Mouse (Mus musculus): ENCODE data around the gene Tbx2. TPM values are rescaled to one million over a fixed set of nuclear protein-coding genes. Genes with fewer than 3 reads are reported as not detected.

Tbx2 gene
- polyA plus RNA-seq, 1 experiment: 1.5 TPM

DNA sequence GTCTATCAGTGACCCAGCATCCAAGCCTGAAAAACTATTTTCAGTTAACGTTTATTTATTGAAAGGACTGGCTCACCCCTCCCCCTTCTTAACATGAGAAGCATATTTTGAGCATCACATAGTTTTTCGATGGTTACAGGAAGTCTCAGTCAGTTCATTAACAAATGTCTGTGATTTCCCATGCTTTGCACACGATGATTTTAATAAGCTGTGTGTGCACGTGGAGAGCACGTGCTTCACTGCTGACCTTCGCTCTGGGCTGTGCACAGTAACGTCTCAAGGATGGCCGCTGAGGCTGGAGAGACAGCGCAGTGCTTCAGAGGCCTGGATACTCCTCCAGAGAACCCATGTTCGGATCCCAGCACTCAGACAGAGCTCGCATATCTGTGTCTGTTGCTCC lies 25.0 kb upstream of the Tbx2 start:
- TF ChIP-seq MYOD1 (IDR thresholded peaks at IDR 0.05; ENCODE audit: control insufficient read depth, insufficient read length, low read depth) (no peak), CTCF (IDR thresholded peaks at IDR 0.05; ENCODE audit: control insufficient read depth, insufficient read depth, insufficient read length) (no peak), CEBPB (IDR thresholded peaks at IDR 0.05; ENCODE audit: low read depth) (no peak), MAX (IDR thresholded peaks at IDR 0.05) (no peak), MYOG (IDR thresholded peaks at IDR 0.05; ENCODE audit: control insufficient read depth, extremely low read depth, insufficient read length) (no peak), USF1 (IDR thresholded peaks at IDR 0.05; ENCODE audit: low read depth) (no peak), FOSL1 (IDR thresholded peaks at IDR 0.05; ENCODE audit: insufficient read depth, low read length, poor library complexity, severe bottlenecking) (no peak)
- H3K27me3 ChIP-seq (ENCODE audit: control insufficient read depth, insufficient read depth, insufficient read length): no peaks in the 10 kb centered on the region

GRCm38 (mm10) chr11:85811229-85811628 lies 21.1 kb upstream of the Tbx2 start:
- no peak for TF ChIP-seq MAX (IDR thresholded peaks at IDR 0.05)
- no peak for TF ChIP-seq FOSL1 (IDR thresholded peaks at IDR 0.05; ENCODE audit: insufficient read depth, low read length, poor library complexity, severe bottlenecking)
- no peak for TF ChIP-seq CTCF (IDR thresholded peaks at IDR 0.05; ENCODE audit: control insufficient read depth, insufficient read depth, insufficient read length)
- no peak for TF ChIP-seq MYOG (IDR thresholded peaks at IDR 0.05; ENCODE audit: control insufficient read depth, extremely low read depth, insufficient read length)
- TF ChIP-seq CEBPB (IDR thresholded peaks at IDR 0.05; ENCODE audit: low read depth): no peak
- no peak for TF ChIP-seq USF1 (IDR thresholded peaks at IDR 0.05; ENCODE audit: low read depth)
- TF ChIP-seq MYOD1 (IDR thresholded peaks at IDR 0.05; ENCODE audit: control insufficient read depth, insufficient read length, low read depth): no peak
- Histone ChIP-seq H3K79me3 (ENCODE audit: low read depth) (no peaks in the 10 kb centered on the region), H3K4me3 (ENCODE audit: insufficient read depth, poor library complexity, severe bottlenecking) (no peak overlapping the region), H3K79me2 (ENCODE audit: control insufficient read depth, insufficient read depth) (no peaks in the 10 kb centered on the region), H3K36me3 (ENCODE audit: control insufficient read depth, insufficient read depth) (no peaks in the 10 kb centered on the region), H3ac (ENCODE audit: control insufficient read depth, insufficient read length, low read depth) (no peak overlapping the region), H3K27me3 (ENCODE audit: control insufficient read depth, insufficient read depth, insufficient read length) (no peaks in the 10 kb centered on the region)

More for the DNA sequence above, 25.0 kb upstream of the Tbx2 start:
- Histone ChIP-seq H3K4me3 (ENCODE audit: insufficient read depth, poor library complexity, severe bottlenecking) (no peak overlapping the region), H3K79me3 (ENCODE audit: low read depth) (no peaks in the 10 kb centered on the region), H3K79me2 (ENCODE audit: control insufficient read depth, insufficient read depth) (no peaks in the 10 kb centered on the region), H3ac (ENCODE audit: control insufficient read depth, insufficient read length, low read depth) (no peak overlapping the region), H3K36me3 (ENCODE audit: control insufficient read depth, insufficient read depth) (no peaks in the 10 kb centered on the region)

DNA sequence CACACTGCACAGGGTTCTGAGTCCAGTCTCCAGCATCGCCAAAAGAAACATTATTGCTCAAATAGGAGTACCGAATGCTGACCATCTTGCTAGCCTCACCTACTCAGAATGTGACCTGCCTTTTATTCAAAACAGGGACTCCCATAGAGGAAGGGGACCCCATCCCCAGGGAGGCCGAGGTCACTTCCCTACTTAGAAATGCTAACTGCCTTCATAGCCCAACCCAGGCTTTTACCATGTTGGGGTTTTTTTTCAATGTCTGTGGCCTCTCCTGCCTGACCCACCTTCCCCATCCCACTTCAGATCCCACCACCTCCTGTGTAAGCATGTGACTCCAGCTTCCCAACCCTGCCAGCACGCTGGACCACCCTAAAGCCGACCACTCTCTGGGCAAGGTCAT lies 20.7 kb upstream of the Tbx2 start:
- Histone ChIP-seq H3K27me3 (ENCODE audit: control insufficient read depth, insufficient read depth, insufficient read length) (no peaks in the 10 kb centered on the region), H3K79me2 (ENCODE audit: control insufficient read depth, insufficient read depth) (no peaks in the 10 kb centered on the region), H3K79me3 (ENCODE audit: low read depth) (no peaks in the 10 kb centered on the region), H3ac (ENCODE audit: control insufficient read depth, insufficient read length, low read depth) (no peak overlapping the region), H3K4me3 (ENCODE audit: insufficient read depth, poor library complexity, severe bottlenecking) (no peak overlapping the region), H3K36me3 (ENCODE audit: control insufficient read depth, insufficient read depth) (no peaks in the 10 kb centered on the region)
- TF ChIP-seq CTCF (IDR thresholded peaks at IDR 0.05; ENCODE audit: control insufficient read depth, insufficient read depth, insufficient read length) (no peak), MYOD1 (IDR thresholded peaks at IDR 0.05; ENCODE audit: control insufficient read depth, insufficient read length, low read depth) (no peak), MYOG (IDR thresholded peaks at IDR 0.05; ENCODE audit: control insufficient read depth, extremely low read depth, insufficient read length) (no peak), USF1 (IDR thresholded peaks at IDR 0.05; ENCODE audit: low read depth) (no peak), FOSL1 (IDR thresholded peaks at IDR 0.05; ENCODE audit: insufficient read depth, low read length, poor library complexity, severe bottlenecking) (no peak), CEBPB (IDR thresholded peaks at IDR 0.05; ENCODE audit: low read depth) (no peak), MAX (IDR thresholded peaks at IDR 0.05) (no peak)

DNA sequence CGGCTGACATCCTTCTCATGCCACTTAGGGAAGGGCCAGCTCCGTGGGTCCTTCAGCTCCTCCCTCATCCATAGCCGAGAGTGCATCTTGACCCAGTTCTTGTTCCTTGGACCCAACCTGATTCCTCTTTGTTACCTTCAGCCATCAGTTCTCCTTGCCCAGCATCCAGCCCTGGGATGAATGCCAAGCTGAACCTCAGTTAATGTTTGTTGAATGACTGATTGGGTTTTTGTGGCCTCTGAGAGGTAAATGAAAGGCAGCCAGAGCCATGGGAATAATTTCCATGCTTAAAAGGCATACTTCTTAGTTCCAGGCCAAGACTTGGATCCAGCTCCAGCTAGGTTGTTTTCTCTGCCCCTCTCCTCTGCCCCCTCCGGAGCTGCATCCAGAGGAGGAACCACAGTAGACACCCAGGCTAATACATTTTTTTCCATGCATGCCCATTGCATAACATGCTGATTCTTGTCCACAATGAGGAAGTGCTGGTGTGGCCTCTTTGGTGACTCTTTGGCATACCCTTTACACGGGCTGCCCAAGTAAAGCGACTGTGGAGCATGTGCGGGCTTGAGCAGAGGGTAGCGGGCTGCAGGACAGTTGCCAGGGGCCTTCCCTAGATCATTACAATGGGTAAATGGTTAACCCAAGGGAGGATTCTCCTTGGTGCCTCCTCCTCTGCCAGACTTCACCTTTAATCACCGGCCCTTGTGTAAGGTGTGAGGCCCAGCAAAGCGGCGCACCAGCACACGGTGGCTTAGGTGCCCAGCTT lies 20.0 kb upstream of the Tbx2 start:
- Histone ChIP-seq H3K27me3 (ENCODE audit: control insufficient read depth, insufficient read depth, insufficient read length) (no peaks in the 10 kb centered on the region), H3K79me2 (ENCODE audit: control insufficient read depth, insufficient read depth) (no peaks in the 10 kb centered on the region), H3K79me3 (ENCODE audit: low read depth) (no peaks in the 10 kb centered on the region), H3ac (ENCODE audit: control insufficient read depth, insufficient read length, low read depth) (no peak overlapping the region), H3K36me3 (ENCODE audit: control insufficient read depth, insufficient read depth) (no peaks in the 10 kb centered on the region), H3K4me3 (ENCODE audit: insufficient read depth, poor library complexity, severe bottlenecking) (no peak overlapping the region)
- TF ChIP-seq MYOG (IDR thresholded peaks at IDR 0.05; ENCODE audit: control insufficient read depth, extremely low read depth, insufficient read length) (no peak), MYOD1 (IDR thresholded peaks at IDR 0.05; ENCODE audit: control insufficient read depth, insufficient read length, low read depth) (no peak), USF1 (IDR thresholded peaks at IDR 0.05; ENCODE audit: low read depth) (no peak), CTCF (IDR thresholded peaks at IDR 0.05; ENCODE audit: control insufficient read depth, insufficient read depth, insufficient read length) (no peak), CEBPB (IDR thresholded peaks at IDR 0.05; ENCODE audit: low read depth) (no peak), FOSL1 (IDR thresholded peaks at IDR 0.05; ENCODE audit: insufficient read depth, low read length, poor library complexity, severe bottlenecking) (no peak), MAX (IDR thresholded peaks at IDR 0.05) (no peak)

- no peak for TF ChIP-seq CTCF (IDR thresholded peaks at IDR 0.05; ENCODE audit: control insufficient read depth, insufficient read depth, insufficient read length)
- TF ChIP-seq MAX (IDR thresholded peaks at IDR 0.05): no peak
- no peak for TF ChIP-seq USF1 (IDR thresholded peaks at IDR 0.05; ENCODE audit: low read depth)
- TF ChIP-seq MYOG (IDR thresholded peaks at IDR 0.05; ENCODE audit: control insufficient read depth, extremely low read depth, insufficient read length): no peak
- TF ChIP-seq MYOD1 (IDR thresholded peaks at IDR 0.05; ENCODE audit: control insufficient read depth, insufficient read length, low read depth): no peak
- no peak for TF ChIP-seq CEBPB (IDR thresholded peaks at IDR 0.05; ENCODE audit: low read depth)
- TF ChIP-seq FOSL1 (IDR thresholded peaks at IDR 0.05; ENCODE audit: insufficient read depth, low read length, poor library complexity, severe bottlenecking): no peak
Observed at GRCm38 (mm10) chr11:85814678-85815077, 17.7 kb upstream of the Tbx2 start.

More at GRCm38 (mm10) chr11:85814678-85815077, 17.7 kb upstream of the Tbx2 start:
- Histone ChIP-seq H3ac (ENCODE audit: control insufficient read depth, insufficient read length, low read depth) (no peak overlapping the region), H3K27me3 (ENCODE audit: control insufficient read depth, insufficient read depth, insufficient read length) (no peaks in the 10 kb centered on the region), H3K4me3 (ENCODE audit: insufficient read depth, poor library complexity, severe bottlenecking) (no peak overlapping the region), H3K79me2 (ENCODE audit: control insufficient read depth, insufficient read depth) (no peaks in the 10 kb centered on the region), H3K36me3 (ENCODE audit: control insufficient read depth, insufficient read depth) (no peaks in the 10 kb centered on the region), H3K79me3 (ENCODE audit: low read depth) (no peaks in the 10 kb centered on the region)
